Mouse (Mus musculus): ENCODE data around the gene Pomgnt1.
A peak's percentile ranks its signal among the peaks of the same experiment; 100 is the strongest.

Gene Pomgnt1

DNA sequence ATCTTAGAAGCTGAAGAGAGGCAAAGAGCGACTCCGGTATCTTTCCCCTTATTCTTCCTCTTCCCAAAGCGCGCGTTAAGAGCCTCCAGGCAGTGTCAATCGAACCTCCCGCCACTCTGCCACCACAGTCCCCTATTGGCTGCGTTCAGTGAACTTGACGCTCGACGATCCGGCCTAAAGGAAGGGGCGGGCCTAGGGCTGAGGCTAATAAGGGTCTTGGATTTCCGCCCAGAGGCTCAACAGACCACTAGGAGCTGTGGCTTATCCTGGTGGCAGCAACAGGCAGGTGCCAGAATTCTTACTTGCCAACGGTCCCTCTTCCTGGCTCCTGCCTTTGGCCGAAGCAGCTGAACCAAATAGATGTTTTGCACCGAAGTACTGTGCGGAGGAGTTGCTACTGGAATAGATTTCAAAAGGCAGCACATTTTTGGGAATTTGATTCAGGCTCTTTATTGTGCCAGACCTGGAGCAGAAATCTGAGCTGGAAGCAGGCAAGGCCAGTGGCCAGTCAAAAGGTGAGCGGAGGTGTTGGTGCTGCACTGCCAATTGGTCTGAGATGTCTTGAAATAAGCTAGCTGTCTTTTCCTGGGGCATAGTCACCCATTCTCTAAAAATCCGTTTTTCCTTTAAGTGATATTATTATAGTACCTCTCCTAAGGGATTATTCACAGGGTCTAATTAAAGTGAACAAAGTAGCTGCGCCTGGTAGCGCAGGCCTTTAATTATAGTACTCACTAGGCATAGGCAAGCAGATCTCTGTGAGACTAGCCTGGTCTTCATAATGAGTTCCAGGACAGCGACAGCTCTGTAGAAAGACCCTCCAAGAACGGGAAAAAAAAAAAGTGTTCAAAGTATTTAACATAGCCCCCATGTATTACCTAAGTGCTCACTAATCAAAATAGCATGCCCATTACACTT is at the start of gene Pomgnt1, which contains the start of gene Rad54l:
Pomgnt1 (plus strand) TSS at position 239 of the 918 bp plus-strand sequence.
Rad54l (minus strand) TSS at position 89 of the 918 bp plus-strand sequence.
- peak; percentile 63 to 64 for DNase-seq (ENCODE audit: low spot score in 2 of 2)

DNA sequence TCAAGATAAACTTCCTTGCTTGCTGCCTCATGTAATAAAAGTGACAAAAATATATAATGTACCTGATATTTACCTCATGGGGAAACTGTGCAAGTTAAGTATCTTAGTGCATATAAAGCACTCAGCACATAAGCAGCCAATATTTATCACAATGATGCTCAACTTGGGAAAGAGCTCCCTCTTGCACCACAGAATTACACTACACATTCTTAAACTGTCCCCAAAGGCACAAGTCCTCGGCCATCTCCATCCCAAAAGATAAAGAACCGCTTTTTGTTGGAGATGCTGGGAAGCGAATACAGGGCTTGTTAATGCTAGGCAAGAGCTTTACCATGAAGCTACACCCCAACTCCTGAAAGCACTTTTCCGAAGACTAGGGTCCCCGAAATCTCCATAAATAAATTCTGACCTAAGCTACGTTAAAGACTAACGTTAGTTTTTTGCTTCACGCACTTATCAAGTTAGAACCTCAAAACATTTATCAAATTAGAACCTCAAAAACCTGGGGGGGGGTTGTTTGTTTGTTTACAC is 49.4 kb upstream of the Pomgnt1 start:
- DNase-seq (ENCODE audit: low spot score in 2 of 2) = no peak

DNA sequence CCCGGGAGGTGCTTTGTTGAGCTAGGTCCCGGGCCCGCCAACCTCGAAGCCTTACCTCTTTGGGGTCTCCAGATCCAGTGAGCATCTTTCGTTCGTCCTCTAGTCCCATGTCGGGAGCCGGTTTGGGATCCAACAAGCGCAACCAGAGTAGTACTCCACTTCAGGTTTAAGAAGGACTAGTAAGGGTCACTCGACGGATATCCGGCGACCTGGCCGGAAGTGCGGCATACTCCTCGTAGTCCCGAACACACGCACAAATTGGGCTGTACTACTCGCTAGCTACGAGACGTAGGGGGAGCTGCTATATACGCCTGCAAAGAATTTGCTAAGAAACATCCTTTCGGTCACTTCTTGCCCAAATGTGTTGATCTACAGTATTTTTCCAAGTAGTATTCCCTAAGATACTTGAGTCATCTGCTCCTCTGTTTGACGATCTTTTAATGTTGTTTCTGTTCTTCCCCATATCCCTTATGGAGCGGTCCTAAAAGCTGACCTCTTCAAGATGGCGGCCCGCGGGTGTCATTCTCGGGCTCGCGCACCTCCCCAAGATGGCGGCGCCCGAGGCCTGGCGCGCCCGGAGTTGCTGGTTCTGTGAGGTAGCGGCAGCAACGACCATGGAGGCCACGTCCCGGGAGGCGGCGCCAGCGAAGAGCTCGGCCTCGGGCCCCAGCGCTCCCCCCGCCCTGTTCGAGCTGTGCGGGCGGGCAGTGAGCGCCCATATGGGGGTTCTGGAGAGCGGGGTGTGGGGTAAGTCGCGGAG is 48.6 kb upstream of the Pomgnt1 start, which contains the start of the genes Uqcrh and Lrrc41:
Uqcrh (minus strand) TSS at position 211 of the 760 bp plus-strand sequence.
Lrrc41 (plus strand) TSS at position 409 of the 760 bp plus-strand sequence.
- peak; percentile 94 for DNase-seq (ENCODE audit: low spot score in 2 of 2)

DNA sequence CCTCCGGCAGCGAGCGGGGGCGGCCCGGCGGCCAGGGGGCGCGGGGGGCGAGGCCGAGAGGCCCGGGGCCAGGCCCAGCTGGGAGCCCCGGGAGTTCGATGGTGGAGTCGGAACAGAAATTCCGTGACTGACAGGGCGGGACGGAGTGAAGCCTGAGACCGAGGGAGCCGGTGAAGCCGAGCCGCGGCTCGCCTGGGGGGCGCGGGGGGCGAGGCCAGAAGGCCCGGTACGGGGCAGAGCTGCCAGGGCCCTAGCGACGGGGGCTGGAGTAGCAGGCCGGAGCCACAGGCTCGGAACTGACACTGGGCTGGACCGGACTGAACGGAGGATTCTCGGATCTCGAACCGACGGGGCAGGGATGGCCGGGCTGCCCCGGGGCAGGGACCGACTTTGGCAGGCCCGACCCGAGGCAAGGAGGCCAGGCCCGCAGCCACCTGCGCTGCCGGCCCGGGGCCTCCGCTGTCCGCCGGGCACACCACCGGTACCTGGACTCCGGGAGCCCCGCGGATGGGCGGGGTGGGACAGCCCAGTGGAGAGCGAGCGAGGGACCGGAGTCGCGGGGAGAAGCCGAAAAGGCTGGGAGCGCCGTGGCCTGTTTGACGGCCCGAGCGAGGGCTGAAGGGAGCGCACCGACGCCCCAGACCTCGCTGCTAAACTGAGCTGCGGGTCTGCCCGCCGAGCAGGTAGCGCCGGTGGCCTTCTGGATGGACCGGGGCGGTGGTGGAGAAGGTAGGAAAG is 47.8 kb upstream of the Pomgnt1 start:
- no peak for DNase-seq (ENCODE audit: low spot score in 2 of 2)

DNA sequence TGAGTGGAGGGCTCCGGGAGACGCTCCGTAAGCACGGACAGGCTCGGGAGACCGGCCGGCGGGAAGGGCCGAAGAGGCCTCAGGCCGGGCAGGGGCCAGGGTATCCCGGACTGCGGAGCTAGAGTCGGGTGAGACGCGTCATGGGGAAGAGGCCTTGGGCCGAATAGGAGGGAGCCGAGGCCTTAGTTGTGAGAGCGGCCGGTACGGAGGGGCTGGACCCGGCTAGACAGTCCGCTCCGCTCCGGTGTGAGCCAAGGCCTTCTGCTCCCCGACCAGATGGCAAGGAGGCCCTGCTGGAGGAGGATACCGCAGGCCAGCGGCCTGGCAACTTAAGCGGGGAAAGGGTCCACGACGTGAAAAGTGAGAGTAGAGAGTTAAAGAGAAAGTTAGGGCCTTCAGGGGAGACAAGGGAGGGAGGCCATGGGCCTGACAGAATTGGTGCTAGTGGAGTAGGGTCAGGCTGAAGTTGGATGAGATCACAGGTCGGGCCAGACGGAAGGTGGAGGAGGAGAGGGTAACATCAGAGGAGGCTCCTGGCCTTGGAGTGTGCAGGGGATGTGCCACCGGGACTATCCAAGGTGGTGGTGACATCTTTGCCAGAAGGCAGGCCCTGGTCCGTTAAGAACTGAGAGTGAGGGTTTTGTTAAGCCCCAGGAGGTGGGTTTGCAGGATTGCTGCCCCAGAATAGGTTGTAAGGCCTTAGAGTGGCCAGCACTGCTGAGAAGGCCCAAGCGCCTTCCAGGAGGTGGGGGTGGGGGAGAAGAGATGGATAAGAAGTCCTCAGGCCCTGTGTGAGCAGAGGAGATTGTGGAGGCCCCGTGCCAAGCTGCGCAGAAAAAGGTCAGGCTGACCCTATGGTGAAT is 47.0 kb upstream of the Pomgnt1 start:
- no peak for DNase-seq (ENCODE audit: low spot score in 2 of 2)

DNA sequence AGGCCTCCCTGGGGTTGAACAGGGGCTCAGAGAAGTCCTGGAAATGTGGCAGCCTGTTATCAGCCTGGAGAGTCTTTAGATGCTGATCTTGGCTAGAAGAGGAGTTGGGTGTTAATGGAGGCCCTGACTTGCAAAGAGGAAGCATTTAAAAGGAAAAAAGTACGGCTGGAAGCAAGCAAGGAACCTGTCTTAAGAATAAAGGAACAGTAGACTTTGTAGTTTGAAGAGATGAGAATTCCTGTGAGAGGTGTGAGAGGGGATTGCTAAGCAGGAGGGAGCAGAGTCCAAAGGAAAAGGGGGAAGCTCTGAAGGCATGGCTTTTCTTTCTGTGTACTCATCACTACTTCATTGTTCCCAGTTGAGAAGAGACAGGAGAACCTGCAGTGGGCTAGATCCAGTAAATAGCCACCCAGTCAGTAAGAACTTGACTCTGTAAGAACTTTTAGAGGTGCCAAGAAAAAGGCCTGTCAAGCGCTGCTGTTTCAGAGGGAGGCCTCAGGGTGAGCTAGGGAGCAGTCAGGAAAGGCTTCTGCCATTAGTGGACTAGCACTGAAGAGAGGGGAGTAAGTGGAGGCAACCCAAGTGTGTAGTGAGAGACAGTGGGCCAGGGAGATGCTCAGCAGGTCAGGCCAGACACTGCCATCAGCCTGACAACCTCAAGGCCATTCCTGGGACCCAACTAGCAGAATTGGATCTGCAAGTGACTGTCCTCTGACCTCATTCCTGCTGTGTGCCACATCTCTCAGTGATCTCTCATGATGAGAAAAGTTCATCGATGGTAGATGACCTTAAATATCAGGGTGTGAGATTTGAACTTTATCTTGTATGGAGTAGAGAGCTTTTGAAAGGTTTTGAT is 46.2 kb upstream of the Pomgnt1 start:
- no peak for DNase-seq (ENCODE audit: low spot score in 2 of 2)

DNA sequence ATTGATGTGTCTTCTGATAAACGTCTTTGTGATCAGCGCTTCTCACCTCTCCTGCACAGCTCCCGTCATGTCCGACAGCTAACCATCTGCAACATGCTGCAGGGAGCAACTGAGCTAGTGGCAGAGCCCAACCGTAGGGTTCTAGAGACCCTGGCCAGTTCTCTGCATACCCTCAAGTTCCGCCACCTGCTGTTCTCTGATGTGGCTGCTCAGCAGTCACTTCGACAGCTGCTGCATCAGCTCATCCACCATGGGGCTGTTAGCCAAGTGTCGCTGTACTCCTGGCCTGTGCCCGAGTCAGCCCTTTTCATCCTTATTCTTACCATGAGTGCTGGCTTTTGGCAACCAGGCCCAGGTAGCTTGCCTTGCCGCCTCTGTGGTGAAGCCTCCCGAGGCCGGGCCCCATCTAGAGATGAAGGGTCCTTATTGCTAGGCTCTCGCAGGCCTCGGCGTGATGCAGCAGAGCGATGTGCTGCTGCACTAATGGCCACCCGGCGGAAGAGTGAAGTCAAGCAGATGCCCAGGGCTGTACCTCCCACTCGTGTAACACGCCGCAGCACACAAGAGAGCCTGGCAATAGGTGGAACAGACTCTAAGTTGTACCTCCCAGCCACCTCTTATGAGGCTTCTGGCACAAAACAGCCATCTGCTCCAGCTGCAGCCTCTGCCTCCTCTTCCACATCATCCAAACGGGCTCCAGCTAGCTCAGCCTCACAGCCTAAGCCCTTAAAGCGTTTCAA is 35.0 kb upstream of the Pomgnt1 start:
- no peak for DNase-seq (ENCODE audit: low spot score in 2 of 2)

DNA sequence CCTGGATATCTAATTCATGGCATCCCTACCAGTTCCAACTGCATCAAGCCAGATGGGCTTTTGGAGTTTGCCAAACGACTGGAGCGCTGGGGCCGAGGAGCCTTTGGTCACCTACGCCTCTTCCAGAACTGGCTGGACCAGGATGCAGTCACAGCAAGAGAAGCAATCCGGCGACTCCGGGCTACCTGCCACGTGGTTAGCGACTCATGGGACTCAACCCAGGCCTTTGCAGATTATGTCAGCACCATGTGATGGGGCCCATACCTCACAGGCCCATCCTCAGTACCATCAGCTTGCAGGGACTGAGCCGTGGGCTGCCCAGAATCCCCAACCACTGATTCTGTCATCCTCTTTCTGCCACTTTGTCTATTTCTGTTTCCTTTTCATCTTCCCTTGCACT is 27.3 kb upstream of the Pomgnt1 start:
- DNase-seq (ENCODE audit: low spot score in 2 of 2) = no peak

DNA sequence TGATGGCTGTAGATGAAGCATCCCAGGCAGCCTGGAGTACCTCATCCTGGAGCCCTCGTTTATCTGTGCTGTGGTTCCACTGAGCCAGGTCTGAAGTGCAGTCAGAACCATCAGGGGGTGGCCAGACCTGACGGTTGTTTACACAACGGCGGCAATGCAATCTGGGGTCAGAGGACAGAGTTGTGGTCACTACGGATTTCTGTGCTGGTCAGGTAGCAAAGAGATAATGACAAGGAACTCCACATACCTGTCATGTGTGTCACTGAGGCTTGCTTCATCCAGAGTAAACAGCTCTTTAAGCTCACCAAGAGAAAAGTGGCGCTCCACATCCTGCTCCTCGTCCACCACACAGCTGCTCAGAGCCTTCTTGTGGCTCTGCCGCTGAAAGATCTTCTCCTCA is 26.4 kb upstream of the Pomgnt1 start:
- no peak for DNase-seq (ENCODE audit: low spot score in 2 of 2)

DNA sequence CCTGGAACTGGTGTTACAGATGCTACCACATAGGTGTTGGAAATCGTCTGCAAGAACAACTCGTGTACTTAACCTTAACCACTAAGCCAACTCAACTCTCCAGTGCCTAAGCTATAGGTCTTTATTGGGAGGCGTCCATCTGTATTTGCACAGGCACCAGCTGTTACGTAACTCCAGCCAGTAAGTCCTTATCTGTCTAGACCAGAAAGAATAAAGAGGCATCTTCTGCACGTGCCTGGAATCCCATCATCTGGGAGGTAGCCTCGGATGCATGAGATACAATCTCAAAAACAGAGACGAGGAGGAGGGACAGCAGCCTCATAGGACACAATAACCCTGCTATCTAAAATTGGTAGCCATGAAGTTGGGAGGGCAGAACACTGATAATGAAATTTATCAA is 22.7 kb upstream of the Pomgnt1 start:
- DNase-seq (ENCODE audit: low spot score in 2 of 2) = no peak

DNA sequence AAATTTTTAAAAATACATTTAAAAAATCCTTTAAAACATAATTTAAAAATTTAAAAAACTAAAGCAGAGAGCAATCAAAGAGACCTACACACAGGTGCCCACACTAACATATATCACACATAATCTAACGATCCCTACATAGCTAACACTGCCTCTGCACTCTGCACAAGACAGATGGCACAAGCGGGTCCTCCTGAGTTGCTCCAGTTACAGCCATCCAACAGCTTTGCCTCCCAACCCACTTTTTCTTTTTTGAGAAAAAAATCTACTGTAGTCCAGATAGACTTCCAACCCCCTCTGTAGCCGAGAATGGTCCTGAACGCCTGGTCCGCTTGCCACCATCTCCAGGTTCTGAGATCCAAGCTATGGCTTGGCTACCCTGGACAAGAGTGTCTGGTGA is 18.4 kb upstream of the Pomgnt1 start:
- DNase-seq (ENCODE audit: low spot score in 2 of 2) = peak in 1 of 2 experiments; percentile 26

DNA sequence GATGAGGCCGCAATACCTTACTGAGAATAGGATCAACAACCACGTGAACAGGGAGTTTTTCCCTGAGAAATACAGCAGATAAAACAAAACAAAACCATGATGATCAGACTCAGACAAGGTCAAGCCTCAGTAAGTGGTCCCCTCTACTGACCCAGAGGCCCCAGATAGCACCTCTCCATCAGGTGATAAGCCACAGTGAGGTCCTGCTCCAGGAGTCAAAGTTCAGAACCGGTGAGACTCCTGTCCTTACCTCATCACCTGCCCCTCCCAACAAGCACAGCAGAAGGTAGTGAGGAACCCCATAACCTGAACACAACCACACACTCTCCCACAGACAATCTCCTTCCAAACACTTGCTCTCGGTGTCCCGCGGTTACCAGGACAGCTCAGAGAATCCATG is 12.9 kb upstream of the Pomgnt1 start:
- DNase-seq (ENCODE audit: low spot score in 2 of 2) = no peak

DNA sequence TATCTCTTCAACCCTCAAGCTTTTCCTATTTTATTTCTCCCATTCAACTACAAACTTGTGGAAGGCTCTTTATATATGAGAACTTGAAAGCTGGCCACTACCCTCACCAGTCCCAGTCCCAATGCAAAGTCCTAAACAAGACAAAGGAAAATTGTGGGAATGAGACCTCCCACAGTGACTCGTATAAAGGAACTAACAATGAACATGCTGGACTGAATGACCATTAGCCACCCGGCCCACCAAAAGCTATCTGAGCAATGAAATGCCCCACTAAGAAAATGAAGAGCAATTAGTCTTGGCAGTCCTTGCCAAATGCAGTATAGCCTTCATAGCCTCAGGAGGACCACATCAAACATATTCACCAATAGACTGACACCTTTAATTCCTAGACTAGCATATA is 12.2 kb upstream of the Pomgnt1 start:
- DNase-seq (ENCODE audit: low spot score in 2 of 2) = no peak

DNA sequence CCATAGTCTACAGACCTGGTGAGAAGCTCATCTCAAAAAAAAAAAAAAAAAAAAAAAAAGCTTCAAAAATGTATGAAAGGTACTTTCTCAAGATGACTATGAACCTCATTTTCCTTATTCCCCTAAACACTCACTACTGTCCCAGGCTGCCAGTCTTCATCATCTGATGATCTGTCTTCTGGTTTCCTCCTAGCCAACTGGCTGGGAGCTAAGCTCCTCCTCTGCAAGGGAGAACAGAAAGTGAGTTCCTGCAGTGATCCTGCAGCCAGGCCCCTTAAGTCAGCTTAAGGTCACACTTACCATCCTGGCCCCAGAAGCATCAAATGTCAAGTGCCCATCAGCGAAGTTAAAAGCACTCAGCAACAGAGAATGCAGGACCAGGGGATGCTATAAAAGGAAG is 878 bp upstream of the Pomgnt1 start:
- no peak for DNase-seq (ENCODE audit: low spot score in 2 of 2)

DNA sequence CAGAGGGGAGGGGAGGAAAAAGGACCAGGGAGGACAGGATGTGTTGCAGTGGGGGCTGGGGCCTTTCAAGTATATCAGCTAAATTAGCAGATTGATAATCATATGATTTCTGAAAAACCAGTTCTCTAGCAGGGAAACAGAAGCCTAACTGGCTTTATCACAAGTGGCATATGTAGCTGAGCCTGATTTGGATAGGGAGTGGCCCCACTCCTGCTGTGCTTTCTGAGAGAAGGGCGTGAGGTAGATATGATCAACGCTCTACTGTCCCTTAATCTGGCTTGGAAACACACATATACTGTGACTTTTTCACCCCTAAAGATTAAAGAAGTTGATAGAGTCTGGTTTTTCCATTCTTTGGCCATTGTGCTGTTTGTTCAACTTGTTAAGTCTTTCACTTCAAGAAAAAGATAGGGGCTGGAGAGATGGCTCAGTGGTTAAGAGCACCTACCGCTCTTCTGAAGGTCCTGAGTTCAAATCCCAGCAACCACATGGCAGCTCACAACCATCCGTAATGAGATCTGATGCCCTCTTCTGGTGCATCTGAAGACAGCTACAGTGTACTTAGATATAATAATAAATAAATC is 2.3 kb downstream of the Pomgnt1 start:
- no peak for DNase-seq (ENCODE audit: low spot score in 2 of 2)

DNA sequence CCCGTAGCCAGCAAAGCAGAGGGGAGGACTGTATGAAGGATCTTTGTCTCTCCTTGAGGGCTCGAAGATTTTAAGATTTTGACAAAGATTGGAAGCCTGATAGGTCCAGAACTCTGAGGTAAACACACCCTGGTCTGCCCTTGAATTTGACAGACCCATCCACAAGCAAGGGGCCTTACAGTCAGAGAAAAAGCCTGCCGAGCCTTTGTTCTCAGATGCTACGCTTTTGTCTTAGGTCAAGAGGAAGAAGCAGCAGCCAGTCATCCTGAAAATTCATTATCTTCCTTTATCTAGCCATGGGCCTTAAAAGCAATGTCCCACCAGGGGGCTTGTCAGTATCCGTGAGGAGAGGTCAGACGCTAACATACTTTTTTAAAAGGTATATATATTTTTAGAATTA is 4.3 kb downstream of the Pomgnt1 start:
- DNase-seq (ENCODE audit: low spot score in 2 of 2) = no peak

DNA sequence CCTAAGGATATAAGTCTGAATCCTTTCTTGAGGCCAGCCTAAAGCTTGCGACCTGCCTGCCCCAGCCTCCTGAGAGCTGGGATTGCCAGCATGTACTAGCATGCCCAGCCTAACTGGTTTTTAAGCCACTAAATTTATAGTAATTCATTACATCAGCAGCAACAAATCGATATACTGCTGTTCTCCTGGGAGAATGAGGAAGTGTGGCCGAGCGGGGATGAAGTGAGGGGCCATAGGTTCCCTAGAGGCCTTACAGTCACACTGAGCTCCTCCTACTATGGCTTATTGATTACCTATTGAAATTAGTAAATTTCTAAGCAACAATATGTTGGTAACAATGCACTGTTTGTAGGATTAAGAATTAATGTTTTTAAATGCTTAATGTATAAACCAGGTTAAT is 9.5 kb downstream of the Pomgnt1 start:
- DNase-seq (ENCODE audit: low spot score in 2 of 2) = no peak

DNA sequence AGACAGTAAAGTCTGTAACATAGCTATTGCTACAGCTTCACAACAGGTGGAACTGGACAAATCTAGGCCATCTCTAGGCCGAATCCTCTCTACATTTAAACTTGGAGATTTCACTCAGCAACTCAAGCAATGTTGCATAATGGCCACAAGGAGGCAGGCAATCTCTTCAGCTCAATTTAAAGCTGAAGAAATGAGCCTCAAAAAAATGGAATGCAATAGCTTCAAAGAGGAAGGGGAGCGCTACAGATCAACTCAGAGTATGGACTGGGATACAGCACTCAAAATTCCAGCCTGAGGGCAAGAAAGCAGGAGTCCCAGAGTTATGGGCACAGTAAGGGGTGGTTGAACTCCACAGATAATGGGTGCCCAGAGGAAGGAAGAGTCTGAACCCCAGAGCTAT is 11.3 kb downstream of the Pomgnt1 start:
- no peak for DNase-seq (ENCODE audit: low spot score in 2 of 2)
